Mouse (Mus musculus) heart, postnatal 25 days (tissue): ENCODE results near the gene Abcc4. TPM values are rescaled to one million over a fixed set of nuclear protein-coding genes. Genes with fewer than 3 reads are reported as not detected.

ENCODE experiments used
- DNase-seq: peaks from one replicate; pipeline ENCODE4 v3.0.0; 2022; ENCODE audit warnings: low spot score
- intact Hi-C: fragments of 180-260 bp; cut with DNase I; formaldehyde crosslinking; loops from one replicate; pipeline ENCODE4 v1.15.1; 2025
- total RNA-seq, 2 experiments: library from RNA; stranded (reverse); gene quantifications; 2 replicates each; pipeline ENCODE4 v1.2.3; 2021

Abcc4 gene
- total RNA-seq = 1 to 10 TPM; 7.6 to 7.9 TPM

DNA sequence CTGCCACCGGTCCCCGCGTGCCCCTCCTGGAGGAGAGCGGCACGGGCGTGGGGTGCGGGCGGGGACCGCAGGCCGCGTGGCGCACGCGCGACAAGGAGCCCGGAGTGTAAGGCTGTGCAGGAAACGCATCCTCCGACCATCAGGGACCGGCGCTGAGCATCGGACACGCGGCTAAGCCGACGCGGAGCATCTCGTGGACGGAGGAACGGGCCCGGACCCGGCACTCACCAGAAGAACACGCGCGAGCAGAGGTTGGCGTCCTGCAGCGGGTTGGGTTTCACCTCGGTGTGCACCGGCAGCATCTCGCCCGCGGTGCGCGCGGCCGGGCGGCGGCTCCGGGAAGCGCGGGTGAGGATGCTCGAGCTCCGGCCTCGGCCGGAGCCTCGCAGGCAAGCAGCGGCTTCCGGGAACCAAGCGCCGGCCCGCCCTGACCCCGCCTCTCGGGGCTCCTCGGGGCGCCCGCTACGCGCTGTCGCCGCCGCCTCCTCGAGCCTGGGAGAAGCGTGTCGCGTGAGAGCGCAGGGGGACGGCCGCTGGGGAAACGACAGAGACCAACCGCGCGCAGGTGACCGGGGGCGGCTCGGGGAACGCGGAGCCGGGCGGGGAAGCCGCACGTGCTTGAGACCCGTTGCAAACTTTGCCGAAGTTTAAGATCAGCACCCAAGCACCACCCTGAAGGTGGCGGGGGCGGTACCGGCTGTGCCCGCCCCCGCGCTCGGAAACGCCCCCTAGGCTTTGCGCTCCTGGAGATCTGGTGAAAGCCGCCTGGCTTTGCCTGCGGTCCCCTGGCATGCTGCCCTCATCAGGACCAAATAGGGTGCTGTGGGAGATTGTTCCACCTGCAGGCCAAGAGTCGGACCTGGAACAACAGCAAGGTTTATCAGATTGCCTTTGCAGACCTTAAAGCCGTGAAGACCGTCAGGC, at the start of gene Abcc4:
Gene Abcc4 (minus strand): TSS at position 412 of the 924 bp plus-strand sequence.
- peak; percentile 71 for DNase-seq
- intact Hi-C loops = loop anchor here (5.0 kb wide), 1 partner anchor 101 kb away; no protein-coding TSS in a partner anchor

DNA sequence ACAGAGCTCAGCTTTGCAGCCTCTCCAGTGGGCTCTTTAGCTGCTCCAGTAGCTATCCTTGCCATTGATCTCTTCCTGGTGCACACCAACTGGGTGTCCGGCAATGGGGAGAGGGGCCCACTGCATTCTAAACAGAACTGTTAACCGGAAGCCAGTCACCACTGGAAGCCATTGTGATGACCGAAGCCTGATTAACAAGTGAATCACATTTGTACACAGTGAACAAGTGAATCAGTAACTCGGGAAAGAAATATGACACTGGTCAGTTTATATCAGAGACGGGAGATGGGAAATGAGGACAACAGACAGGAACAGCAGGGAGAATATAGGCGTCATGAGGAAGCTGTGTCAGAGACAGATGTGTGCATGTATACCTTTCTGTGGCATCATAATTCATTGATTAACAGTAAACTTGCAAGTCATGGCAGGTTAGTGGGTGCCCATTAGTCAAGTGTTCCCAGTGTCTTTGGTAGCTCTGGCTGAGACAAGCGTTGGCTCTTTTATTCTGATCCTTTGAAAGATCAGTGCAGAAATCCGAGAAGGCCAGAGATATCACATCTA, 45.3 kb upstream of the Abcc4 start:
- DNase-seq = no peak
- intact Hi-C loops = no loop called here

DNA sequence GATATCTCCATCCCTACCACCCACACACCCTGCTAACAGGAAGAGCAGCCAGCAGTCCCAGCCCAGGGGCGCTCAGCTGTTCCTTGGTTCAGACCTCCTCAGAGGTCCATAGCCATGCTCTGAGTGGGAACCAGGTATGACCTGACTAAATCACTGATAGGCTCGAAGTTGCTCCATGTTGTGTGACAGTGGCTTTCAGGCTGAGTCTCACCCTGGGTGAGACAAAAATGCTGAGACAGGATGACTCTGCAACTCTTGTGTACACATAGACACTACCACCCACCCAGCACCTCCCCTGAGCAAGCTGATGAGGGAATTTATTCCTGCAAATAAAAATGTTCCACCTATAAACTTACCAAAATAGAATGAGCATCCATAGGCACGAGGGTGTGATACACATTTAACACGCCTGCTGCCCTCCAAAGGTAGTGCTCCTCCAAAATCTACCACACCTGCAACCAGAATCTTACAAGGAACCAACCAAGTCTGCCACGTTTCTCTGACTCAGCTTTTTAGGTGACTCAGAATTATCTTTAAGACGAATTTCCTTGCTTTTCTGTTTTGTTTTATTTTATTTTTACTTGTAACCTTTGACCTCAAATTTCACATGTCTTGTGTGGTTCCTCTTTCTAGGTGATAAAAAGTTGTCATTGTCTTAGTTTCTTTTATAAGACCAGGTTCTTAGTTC, 44.6 kb upstream of the Abcc4 start:
- no peak for DNase-seq
- intact Hi-C loops = no loop called here

DNA sequence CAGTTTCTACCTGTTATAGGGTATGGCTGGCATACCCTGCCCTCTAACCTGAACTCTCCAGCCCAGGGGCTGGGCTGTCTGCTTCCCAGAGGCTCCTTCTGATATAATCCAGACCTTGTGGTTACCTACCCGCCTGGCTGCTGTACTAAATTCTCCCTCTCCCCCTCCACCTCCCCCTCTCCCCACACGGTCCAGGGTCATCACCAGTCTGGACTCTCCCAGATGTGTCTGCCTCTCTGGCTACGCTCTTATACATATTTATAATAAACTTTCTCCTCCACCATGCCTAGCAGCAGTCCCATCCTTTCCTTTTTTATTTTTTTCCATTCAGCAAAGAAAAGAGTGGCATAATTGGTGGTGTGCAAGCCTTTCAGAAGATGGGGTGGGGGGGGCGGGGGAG, 43.7 kb upstream of the Abcc4 start:
- no peak for DNase-seq
- intact Hi-C loops = no loop called here

GRCm38 (mm10) chr14:118749068-118749467, 43.0 kb upstream of the Abcc4 start:
- no peak for DNase-seq

DNA sequence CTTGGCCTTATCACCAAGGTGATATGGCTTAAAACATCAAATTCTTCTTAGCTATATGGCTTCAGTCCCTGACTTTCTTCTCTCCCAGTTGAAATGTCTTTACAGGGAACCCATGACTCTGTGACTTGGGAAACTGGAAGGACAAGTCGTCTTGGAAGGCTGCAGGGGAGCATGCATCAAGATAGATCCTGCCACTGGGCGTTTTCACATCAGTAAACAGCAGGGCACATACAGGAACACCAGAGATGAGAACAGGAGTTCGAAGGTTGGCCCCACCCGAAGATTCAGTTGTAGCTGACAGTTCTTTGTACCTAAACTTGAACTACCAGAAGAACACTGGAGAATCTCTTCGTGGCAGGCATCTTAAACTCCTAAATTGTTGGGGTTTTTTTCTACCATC, 36.8 kb upstream of the Abcc4 start:
- intact Hi-C loops = no loop called here
- no peak for DNase-seq

More at GRCm38 (mm10) chr14:118749068-118749467, 43.0 kb upstream of the Abcc4 start:
- intact Hi-C loops = no loop called here

GRCm38 (mm10) chr14:118741780-118742179, 35.8 kb upstream of the Abcc4 start:
- intact Hi-C loops = no loop called here
- no peak for DNase-seq

DNA sequence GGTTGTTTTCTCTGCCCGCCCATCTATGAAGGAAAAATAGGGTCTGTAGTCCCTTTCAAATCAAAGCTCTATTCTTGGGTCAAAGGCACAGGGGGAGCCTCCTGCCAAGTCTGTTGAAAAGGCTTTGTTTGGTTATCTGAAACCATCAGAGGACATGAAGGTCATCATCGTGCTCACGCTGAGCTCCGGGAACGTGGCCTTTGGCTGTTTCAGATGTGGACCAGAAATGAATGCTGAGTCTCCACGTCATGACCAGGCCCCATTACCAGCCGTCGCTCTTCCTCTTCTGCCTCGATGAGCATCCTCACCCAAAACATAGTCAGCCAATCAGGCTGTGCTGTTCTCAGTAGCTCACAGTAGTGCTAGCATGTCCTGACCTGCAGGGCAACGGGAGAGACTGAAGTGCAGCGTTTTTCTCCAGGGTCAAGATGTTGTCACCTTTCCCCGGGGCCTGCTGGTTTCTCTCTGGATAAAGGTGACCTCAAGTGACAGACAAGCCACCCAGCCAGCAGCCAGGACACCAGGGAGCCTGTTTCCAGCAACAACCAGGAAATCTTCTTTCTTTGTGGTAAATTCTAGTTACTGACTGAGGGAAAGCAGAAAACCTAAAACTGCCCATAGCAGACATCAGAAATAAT, 31.4 kb upstream of the Abcc4 start:
- no peak for DNase-seq
- intact Hi-C loops = no loop called here

- intact Hi-C loops = no loop called here
- no peak for DNase-seq
Measured at GRCm38 (mm10) chr14:118735114-118735513, 29.1 kb upstream of the Abcc4 start.

DNA sequence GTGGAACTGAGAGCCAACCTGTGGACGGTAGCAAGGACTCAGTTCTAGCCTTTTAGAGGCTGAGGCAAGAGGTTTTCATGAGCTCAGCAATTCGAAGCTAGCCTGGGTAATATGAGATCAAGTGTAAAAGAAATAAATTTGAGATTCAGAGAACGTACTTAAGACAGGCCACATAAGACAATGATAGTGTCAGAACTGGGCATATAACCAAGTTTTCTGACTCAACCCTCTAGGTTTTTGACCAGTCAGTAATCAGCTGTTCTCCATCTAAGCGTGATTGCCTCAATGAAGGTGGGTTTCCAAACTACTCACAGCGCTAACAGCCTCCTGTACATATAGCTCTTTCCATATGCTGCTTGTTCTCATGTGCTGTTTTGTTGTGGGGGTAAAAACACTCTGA, 27.1 kb upstream of the Abcc4 start:
- intact Hi-C loops = no loop called here
- DNase-seq = no peak

GRCm38 (mm10) chr14:118730631-118731030, 24.6 kb upstream of the Abcc4 start:
- no peak for DNase-seq
- intact Hi-C loops = no loop called here

- no peak for DNase-seq
- intact Hi-C loops = no loop called here
Measured at GRCm38 (mm10) chr14:118725467-118725866, 19.4 kb upstream of the Abcc4 start.

DNA sequence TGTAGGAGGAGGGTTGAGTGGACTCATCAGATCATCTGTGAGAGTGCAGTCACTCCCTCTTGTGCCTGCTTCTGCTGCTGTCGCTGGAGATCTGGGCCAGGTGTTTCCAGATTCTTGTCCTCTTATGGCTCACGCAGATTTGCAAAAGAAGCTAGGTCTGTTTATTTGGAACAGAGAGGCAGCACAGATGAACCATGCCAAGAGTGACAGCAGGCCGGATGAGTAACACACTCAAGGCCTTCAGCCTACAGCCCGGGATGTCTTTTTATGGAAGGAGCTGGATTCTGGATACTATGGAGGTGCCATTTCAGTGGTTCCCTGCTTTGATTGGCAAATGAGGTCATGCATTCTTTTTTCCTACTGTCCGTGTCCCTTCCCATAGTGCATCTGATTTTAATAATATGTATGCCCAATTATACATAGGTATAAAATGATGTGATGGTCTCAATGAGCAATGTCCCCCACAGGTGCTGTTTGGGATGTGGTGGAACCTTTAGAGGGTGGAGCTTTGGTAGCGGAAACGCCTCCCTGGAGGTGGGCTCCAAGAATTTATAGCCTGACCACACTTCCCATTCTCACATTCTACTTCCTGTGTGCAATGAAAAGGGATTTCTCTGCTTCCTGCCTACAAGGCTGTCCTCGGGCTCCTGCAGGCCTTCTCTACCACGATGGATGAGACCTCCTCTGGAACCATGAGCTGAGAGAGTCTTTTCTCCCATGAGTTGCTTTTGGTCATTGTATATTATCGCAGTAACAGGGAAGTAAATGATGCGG, 18.1 kb upstream of the Abcc4 start:
- no peak for DNase-seq
- intact Hi-C loops = no loop called here

GRCm38 (mm10) chr14:118719566-118720174, 13.7 kb upstream of the Abcc4 start:
- intact Hi-C loops = no loop called here

DNA sequence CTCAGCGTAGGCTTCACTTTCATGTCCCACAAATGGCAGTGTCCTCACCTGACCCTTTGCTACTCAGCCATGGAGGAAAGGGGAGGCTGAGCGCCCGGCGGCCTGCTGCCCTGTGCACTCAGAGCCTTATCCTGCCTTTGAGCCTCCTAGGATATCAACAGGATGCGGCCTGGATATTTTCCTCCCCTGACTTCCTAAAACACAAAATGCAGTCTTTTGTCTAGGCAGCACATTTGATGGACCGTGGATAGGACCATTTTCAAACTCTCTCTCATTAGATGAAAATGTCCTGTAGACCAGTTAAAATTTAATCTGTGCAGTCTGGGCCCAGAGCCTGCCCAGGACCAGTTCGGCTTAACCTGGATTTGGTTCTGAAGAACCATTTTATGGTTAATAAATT, 12.6 kb upstream of the Abcc4 start:
- peak; percentile 46 for DNase-seq
- intact Hi-C loops = no loop called here

More at GRCm38 (mm10) chr14:118719566-118720174, 13.7 kb upstream of the Abcc4 start:
- DNase-seq = no peak

DNA sequence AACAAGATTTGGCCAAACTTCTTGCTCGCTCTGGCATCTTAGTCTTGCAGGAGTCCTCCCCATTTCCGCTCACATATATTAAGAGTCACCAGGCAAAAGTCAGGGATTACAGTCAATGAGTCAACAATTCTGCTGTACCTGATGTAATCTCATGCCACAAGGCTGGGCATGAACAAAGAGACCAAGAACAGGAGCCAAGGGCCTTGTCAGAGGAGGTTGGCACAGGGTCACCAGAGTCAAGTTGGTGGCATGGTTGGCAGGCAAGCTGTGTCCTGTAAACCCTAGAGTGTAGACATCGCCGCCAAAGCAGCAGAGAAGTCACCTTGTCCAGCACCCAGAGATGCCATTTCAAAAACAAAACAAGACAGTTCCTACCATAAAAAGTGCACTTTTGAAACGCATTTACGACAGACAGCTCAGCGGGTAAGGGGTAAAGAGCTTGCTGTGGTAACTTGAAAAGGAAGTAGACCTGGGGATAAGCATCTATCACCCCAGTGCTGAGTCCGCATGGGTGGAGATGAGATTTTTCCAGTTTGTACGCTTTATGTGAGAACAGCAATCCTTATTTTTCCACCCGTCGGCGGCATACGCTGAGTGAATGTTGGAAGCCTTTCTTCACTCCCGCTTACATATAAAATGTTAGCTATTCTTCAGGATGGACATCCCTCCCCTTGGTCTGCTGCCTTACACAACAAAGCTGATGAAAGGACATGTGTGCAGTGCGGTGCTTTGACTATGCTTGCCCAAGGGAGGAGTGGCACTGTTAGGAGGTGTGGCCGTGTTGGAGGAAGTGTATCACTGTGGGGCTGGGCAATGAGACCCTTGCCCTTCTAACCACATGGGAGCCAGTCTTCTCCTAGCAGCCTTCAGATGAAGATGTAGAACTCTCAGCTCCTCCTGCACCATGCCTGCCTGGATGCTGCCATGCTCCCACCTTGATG, 10.6 kb upstream of the Abcc4 start:
- DNase-seq = no peak
- intact Hi-C loops = no loop called here

GRCm38 (mm10) chr14:118714720-118715119, 8.7 kb upstream of the Abcc4 start:
- intact Hi-C loops = no loop called here
- DNase-seq = no peak

GRCm38 (mm10) chr14:118714320-118714719, 8.3 kb upstream of the Abcc4 start:
- no peak for DNase-seq
- intact Hi-C loops = no loop called here
